Mouse (Mus musculus): ENCODE results near the gene Padi3. TPM values are rescaled to one million over a fixed set of nuclear protein-coding genes. Genes with fewer than 3 reads are reported as not detected.
A peak's percentile ranks its signal among the peaks of the same experiment; 100 is the strongest.

Gene Padi3
- total RNA-seq, 2 experiments from 2014 or later, result not detected

- intact Hi-C loops (cut with DNase I), result no loop called here
- no peak for DNase-seq (ENCODE audit: low spot score in 2 of 2)
Measured at GRCm38 (mm10) chr4:140787414-140787813, 23.0 kb downstream of the Padi3 start.

DNA sequence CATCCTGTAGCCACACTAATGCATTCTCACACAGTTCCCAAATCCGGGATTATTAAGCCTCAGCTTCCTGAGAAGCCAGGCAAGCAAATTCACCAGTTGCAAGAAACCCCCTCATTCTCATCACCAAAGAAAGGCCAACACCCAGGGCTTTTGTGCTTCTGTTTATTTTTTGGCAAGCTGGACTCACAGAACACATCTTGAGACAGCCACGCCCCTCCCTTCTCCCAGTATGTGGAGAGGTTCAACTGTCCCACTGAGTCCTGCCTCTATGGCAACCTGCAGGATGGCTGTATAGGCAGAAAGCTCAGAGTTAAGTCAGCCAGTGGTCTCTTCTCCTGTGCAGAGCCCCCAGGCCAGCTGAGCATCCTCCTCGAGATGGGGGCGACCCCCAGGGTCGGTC, 25.2 kb downstream of the Padi3 start:
- intact Hi-C loops (cut with DNase I), result no loop called here
- DNase-seq (ENCODE audit: low spot score in 2 of 2), result no peak

DNA sequence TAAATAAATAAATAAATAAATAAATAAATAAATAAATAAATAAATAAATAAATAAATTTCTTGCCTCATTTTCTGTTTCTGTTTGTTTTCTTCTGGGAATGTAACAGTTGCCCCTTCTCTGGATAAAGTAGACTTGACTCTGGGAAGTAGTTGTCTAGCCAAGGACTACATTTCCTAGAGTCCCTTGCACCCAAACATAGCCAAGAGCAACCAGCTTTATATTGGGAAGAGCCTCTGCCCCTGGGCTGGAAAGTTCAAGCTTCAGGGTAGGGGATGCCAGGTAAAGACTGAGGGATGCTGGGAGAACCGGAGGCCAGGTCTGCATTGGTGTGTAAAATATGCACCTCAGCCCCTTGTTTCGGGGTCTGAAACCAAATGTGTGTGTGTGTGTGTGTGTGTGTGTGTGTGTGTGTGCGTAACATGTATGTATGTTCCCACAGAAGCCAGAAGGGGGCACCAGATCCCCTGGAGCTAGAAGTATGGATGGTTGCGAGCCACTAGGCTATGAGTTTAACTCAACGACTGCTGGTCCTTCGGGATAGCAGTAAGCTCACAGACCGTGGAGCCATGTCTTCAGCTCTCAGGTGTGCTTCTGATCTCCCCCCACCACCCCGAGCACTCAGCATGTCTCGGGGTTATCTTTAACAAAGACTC, 26.0 kb downstream of the Padi3 start:
- intact Hi-C loops (cut with DNase I), result no loop called here
- DNase-seq (ENCODE audit: low spot score in 2 of 2), result no peak

GRCm38 (mm10) chr4:140782821-140783220, 27.6 kb downstream of the Padi3 start:
- no peak for DNase-seq (ENCODE audit: low spot score in 2 of 2)
- intact Hi-C loops (cut with DNase I), result no loop called here

GRCm38 (mm10) chr4:140780507-140780906, 29.9 kb downstream of the Padi3 start:
- intact Hi-C loops (cut with DNase I), result no loop called here
- DNase-seq (ENCODE audit: low spot score in 2 of 2), result no peak

- DNase-seq (ENCODE audit: low spot score in 2 of 2), result peak in 1 of 2 experiments; percentile 8
Measured at GRCm38 (mm10) chr4:140779803-140780397, 30.5 kb downstream of the Padi3 start.

DNA sequence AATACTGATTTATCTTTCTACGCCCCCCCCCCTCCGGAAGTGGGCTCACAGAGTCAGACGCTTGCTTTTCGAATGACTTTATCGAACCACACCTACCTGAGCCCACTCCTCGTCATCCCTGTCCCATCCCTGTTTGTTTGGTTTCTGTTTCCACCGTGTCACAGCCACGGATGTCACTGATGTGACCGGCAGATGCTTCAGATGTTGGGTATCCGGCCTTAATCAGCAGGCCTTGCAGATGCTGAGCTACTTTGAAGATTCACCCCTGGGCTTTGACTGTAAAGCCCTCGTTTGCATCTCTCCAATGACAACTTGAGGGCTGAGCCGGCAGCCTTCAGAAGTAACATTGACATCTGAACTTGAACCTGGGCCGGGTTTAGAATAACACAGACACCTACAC, 33.8 kb downstream of the Padi3 start:
- DNase-seq (ENCODE audit: low spot score in 2 of 2), result no peak
- intact Hi-C loops (cut with DNase I), result no loop called here

More at GRCm38 (mm10) chr4:140779803-140780397, 30.5 kb downstream of the Padi3 start:
- intact Hi-C loops (cut with DNase I), result no loop called here

GRCm38 (mm10) chr4:140775876-140776275, 34.6 kb downstream of the Padi3 start:
- intact Hi-C loops (cut with DNase I), result no loop called here
- no peak for DNase-seq (ENCODE audit: low spot score in 2 of 2)

GRCm38 (mm10) chr4:140774893-140775292, 35.6 kb downstream of the Padi3 start:
- DNase-seq (ENCODE audit: low spot score in 2 of 2), result no peak
- intact Hi-C loops (cut with DNase I), result no loop called here

- no peak for DNase-seq (ENCODE audit: low spot score in 2 of 2)
- intact Hi-C loops (cut with DNase I), result no loop called here
Measured at GRCm38 (mm10) chr4:140774025-140774800, 36.2 kb downstream of the Padi3 start, which contains the start of gene Padi4. TSS of gene Padi4 (minus strand) at chr4:140774236.

DNA sequence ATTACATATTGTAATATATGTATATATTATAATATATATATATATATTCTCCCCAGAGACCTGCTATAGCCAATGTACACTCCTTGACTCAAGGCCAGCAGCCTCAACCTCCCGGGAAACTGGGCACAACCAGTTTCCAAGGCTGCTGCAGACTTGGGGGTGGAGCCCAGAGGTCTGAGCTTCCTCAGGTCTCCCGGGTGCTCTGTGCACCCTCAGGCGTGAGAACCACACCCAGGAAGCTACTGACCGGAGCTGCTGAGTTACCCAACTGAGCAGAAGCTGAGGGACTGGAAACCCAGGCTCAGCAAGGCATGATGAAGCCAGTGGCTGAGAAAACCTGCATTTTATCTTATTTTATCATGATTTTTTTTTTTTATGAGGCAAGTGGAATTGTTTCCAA, 39.4 kb downstream of the Padi3 start:
- intact Hi-C loops (cut with DNase I), result no loop called here
- no peak for DNase-seq (ENCODE audit: low spot score in 2 of 2)

DNA sequence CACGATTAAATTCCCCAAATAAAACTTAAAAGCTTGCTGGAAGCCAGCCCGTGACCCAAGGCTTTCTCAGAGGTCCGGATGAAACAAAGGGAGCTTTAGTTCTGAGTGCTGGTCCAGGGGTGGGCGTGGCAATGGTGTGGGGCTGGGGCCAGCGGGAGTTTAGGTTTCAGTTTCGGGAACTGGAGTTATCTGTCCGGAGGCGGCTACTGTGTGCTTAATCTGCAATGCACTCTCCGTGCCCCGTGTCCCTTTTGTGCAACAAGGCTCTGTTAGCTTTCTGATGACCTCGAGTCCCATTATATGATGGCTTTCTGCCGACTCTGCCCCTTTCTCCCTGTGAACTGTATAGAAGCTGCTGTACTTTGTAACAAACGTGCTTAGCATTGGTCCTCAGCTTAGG, 40.0 kb downstream of the Padi3 start:
- no peak for DNase-seq (ENCODE audit: low spot score in 2 of 2)
- intact Hi-C loops (cut with DNase I), result no loop called here

GRCm38 (mm10) chr4:140768973-140769372, 41.5 kb downstream of the Padi3 start:
- intact Hi-C loops (cut with DNase I), result no loop called here

GRCm38 (mm10) chr4:140765936-140766335, 44.5 kb downstream of the Padi3 start:
- no peak for DNase-seq (ENCODE audit: low spot score in 2 of 2)
- intact Hi-C loops (cut with DNase I), result no loop called here

More at GRCm38 (mm10) chr4:140768973-140769372, 41.5 kb downstream of the Padi3 start:
- no peak for DNase-seq (ENCODE audit: low spot score in 2 of 2)

DNA sequence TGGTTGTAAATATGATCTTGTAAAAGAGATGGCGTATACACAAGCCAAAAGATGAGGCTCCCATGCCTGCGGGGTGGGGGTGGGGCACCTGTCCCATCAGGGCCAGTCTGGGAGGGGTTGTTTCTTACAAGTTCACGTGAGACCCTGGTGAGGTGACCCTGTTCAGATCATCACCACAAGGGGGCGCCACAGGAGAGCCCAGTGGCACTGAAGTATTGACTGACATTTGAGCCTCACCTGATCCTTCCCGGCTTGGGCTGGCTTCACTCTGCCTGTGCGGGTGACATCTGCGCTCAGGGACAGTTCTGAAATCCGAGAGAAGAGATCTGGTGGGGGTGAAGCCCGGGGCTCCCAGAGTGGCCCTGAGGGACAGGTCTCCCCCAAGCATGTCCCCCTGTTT, 47.3 kb downstream of the Padi3 start:
- DNase-seq (ENCODE audit: low spot score in 2 of 2), result peak in 1 of 2 experiments; percentile 11
- intact Hi-C loops (cut with DNase I), result loop anchor here (5.0 kb wide), 1 partner anchor 194 kb away; no protein-coding TSS in a partner anchor

GRCm38 (mm10) chr4:140761601-140762000, 48.8 kb downstream of the Padi3 start:
- DNase-seq (ENCODE audit: low spot score in 2 of 2), result no peak
- intact Hi-C loops (cut with DNase I), result loop anchor here (5.0 kb wide), 1 partner anchor 196 kb away; no protein-coding TSS in a partner anchor

DNA sequence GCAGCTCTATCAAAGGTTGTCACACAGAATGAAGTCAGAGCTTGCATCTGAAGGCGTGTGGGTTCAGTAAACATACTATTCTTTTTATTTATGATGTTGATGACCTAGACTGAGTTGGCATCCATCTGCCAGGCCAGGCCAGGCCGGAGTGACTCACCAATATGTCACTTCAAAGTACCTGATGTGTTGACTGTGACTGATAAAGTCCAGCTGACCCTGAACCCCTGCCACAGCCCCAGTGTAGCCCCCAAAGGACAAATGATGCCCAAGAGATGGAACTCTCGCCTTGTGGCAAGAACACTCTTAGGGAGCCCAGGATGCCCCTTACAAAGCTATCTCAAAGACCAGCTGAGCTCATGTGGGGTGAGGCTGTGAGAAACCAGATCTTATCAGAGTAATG, 54.6 kb downstream of the Padi3 start:
- DNase-seq (ENCODE audit: low spot score in 2 of 2), result no peak
- intact Hi-C loops (cut with DNase I), result no loop called here

DNA sequence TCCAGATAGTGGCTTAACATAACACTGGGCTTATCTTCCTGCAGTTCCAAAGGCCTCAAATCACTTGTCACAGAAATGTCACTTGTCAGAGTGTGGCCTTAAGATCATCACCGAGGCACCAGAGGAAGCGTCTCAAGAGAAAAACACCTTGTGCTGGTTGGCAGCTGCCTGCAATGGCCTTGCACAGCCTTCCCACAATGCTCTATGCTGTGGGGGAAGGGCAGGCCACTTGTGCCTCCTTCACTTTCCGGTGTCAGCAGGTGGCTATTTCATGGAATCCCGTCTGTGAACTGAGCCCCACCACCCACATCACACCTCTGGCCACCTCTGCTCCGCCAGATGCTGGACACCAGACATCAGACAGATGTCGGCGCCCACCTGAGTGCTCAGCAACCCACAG, 57.1 kb downstream of the Padi3 start:
- no peak for DNase-seq (ENCODE audit: low spot score in 2 of 2)
- intact Hi-C loops (cut with DNase I), result no loop called here

DNA sequence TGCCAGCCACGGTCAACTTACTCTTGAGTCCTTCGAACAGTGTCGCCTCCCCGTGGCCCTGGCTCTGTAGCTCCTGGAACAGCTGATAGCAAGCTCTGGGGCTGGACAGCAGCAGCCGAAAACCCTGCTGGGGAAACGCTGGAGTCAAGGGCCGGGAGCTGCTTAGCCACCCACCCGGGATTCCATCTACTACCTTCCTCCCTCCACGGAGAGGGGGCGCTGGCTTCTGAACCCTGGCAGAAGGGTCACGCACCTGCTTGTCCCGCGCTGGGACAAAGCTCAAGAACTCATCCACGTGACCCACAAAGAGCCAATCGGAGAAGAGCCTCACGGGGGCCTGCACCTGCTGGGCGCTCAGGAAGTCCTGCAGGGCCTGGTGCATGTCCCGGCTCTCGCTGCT, 60.1 kb downstream of the Padi3 start:
- intact Hi-C loops (cut with DNase I), result no loop called here
- DNase-seq (ENCODE audit: low spot score in 2 of 2), result no peak

GRCm38 (mm10) chr4:140747978-140748377, 62.5 kb downstream of the Padi3 start:
- intact Hi-C loops (cut with DNase I), result no loop called here
- DNase-seq (ENCODE audit: low spot score in 2 of 2), result no peak

Measured in left cerebral cortex, postnatal 25 days (tissue).